Mouse (Mus musculus) thymus, postnatal 36 days (tissue): ENCODE measurements around the gene Atp1a3.

Experiments used
- DNase-seq, 2 experiments: peaks; one replicate each; pipeline ENCODE4 v3.0.0; 2022; ENCODE audit warnings: mixed read lengths in 2 of 2

The Atp1a3 gene

DNA sequence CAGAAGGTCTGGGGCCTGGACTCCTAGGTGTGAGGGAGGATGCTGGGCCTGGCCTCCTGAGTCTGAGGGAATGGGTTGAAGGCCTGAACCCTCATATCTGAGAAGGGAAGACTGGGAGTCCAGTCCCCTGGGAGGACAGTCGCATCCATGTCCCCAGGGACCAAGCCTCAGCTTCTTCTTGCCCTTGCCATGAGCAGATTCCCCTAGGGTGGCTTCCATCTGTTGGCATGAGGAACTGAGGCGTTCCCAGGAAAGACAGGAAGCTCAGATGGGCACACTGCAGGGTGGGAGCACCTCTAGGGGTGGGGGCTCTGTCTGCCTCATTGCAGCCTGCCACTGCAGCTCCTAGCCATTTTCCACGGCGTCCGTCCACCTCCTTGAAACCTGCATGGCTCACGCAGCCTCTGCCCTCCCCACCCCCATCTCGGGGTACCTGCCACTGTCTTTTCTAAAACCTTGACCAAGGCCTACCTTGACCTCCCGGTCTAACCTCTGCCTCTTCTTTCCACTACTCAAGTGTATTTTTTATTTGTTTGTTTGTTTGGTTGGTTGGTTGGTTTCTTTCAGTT is 1.9 kb downstream of the Atp1a3 start:
- DNase-seq = no peak

DNA sequence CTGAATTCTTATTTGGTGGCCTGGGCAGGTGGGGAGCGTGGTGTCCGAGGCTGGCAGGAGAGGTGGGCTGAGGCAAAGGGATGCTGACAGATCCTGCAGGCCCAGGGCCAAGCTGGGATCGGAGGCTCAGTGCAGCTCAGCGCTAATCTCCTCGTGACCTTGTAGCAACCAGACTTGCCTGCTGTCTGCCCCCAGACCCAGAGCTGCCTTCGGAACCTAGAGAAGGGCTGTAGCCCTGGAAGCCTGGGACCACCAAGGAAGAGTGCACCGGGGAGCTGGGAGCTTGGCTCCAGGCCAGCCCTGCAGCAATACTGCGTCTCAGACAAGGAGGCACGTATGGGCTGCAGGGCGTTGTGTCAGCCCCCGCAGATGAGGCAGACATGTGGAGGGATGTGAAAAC is 2.5 kb downstream of the Atp1a3 start:
- DNase-seq = no peak

DNA sequence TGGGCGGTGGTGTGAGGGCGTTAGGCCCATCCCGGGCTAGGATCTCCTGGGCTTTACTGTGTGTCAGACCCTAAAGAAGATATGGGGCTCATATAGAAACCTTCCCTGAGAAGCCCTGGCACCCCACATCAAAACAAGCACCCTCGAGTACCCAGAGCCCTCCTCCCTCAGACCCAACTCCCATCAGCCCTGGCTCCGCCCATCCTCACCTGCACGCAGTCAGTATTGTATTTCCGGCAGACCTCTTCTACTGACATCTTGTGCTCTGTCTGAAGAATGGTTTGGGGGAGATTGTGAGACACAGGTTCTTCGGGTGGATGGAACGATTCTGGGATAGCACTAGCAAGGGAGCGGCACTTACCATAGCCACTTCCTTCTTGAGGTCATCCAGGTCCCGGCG is 5.0 kb downstream of the Atp1a3 start:
- DNase-seq = peak; percentile 79 to 89

DNA sequence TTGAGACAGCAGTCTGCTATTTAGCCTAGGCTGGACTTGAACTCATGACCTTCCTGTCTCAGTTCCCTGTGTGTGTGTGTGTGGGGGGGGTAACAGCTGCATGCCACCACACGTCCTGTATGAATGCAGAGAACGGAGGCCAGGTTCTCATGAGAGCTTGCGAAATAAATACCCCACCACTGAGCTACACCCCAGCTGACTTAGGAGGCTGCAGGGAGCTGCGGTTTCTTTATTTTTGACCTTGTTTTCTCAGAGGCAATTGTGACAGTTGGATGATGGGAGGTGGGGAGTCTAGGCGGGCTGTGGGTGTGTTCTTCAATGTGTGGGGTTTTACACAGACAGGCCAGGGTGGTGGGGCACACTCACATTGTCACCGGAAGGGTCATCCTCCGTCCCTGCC is 5.5 kb downstream of the Atp1a3 start:
- DNase-seq = peak; percentile 55 to 74

DNA sequence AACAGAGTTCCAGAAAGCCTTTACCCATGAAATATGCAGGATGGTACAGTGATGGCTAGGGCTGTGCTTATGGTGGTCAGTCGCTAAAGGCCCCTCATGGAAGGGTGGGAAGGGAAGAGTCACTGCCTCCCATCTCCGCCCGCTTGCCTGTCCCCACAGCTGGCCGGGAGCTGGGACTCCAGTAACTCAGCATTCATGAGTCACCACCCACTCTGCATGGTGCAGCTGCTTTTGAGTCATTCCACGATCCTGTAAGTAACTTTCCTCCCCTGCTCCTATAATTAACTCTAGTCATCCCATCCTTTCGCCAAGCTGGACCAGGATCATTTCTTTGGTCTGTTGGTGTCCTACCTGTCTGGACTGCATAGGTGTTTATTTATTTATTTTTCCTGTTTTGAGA is 12.7 kb downstream of the Atp1a3 start:
- DNase-seq = no peak

DNA sequence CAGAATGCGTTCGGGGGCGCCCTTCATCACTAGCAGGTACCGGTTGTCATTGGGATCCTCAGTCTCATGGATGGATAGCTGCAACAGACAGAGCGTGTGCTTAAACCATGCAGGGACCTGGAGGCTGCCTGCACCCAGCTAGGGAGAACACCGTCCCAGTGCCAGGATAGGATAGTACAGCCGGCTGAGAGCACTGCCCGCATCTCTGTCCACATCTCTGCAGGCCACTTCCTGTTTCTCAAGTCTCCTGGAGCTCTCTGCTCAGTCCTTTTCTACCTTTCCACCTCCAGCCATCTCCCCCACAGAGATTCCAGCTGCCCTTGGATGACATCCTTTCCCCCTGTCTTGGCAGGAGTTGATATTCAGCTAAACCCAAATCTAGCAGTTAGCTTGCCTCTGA is 15.3 kb downstream of the Atp1a3 start:
- no peak for DNase-seq

DNA sequence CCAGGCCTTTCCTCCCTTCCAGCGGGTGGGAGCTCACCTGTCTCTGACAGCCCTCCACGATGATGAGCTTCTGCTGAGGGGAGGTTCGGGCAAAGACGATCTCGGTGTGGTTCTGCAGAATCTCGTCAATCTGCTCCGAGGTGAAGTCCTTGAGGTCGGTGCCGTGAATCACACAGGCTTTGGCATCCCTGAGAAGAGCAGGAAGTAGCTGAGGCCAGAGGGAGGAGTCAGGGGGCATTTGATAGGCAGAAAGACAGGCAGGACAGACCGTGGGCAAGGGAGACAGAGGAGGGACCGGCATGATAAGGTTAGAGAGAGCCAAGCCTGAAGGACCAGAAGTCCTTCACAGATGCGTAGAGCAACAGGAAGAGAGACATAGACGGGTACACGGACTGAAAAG is 17.8 kb downstream of the Atp1a3 start:
- DNase-seq = no peak

DNA sequence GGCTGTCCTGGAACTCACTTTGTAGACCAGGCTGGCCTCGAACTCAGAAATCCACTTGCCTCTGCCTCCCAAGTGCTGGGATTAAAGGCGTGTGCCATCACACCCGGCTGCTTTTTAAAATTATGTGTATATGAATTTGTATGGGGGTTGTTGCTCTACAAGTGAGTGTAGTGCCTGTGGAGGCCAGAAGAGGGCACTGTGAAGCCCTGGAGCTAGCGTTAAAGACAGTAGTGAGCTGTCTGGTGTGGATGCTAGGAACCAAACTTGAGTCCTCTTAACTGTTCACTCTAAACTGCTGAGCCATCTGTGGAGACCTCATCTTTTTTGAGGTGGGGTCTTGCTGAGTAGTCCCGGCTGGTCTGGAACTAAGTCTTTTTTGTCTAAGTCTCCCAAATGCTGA is 20.0 kb downstream of the Atp1a3 start:
- peak in 1 of 2 experiments; percentile 36 for DNase-seq

DNA sequence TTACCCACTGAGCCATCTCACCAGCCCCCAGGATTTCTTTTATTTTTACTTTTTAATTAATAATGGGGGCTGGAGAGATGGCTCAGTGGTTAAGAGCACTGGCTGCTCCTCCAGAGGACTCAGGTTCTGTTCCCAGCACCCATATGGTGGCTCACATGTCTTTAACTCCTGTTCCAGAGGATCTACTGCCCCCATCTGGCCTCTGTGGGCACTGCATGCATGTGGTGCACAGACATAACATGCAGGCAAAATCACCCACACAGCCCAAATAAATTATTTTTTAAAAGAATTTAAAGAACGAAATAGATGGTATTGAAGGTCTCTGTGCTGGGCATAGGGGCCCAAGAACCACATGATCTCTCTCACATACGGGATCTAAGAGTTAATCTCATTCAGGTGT is 21.5 kb downstream of the Atp1a3 start:
- DNase-seq = no peak

DNA sequence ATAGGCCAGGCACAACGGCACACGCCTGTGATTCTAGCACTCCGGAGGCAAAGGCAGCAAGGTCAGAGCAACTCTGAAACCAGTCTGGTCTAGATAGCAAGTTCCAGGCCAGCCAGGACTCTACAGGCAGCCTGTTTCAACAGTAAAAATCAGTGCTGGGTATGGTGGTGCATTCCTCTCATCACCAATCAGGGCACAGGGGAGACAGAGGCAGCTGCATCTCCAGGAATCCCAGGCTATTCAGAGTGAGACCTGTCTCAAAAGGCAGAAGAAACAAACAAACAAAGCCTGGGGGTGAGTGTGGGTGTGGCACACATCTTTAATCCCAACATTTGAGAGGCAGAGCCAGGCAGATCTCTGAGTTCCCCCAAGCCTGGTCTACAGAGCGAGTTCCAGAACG is 22.4 kb downstream of the Atp1a3 start:
- no peak for DNase-seq

DNA sequence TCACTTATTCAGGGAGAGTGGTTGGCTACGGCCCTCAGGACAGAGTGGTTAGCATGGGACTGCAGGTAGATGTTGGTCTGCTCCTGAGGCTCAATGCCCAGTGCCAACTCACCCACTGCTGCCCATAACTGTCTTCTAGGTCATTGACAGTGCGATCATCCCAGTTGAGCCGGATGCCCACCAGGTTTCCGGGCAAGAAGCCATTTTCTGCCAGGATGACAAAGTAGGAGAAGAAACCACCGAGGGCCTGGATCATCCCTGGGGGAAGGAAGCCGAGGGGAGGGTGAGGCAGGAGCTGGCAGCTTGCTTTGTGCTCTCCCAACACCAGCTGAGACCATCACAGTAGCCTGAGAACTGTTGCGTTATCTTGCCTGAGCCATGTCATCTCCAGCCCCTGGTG is 25.3 kb downstream of the Atp1a3 start:
- DNase-seq = no peak

DNA sequence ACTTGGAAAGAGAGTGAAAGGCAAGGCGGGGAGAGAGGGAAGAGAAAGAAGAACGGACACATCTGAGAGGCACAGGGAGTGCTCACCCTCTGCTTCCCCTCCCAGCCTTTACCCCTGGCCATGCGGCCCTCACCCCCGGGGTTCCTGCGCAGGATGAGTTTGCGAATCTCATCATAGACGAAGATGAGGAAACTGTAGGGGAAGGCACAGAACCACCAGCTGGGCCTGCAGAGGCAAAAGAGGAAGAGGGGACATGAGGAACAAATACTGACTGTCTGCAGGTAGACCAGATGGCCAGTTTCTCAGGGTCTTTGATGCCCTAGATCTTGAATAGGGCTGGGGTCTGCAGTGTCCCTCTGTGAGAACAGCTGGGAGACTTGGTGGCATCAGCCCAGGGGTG is 27.0 kb downstream of the Atp1a3 start:
- no peak for DNase-seq

DNA sequence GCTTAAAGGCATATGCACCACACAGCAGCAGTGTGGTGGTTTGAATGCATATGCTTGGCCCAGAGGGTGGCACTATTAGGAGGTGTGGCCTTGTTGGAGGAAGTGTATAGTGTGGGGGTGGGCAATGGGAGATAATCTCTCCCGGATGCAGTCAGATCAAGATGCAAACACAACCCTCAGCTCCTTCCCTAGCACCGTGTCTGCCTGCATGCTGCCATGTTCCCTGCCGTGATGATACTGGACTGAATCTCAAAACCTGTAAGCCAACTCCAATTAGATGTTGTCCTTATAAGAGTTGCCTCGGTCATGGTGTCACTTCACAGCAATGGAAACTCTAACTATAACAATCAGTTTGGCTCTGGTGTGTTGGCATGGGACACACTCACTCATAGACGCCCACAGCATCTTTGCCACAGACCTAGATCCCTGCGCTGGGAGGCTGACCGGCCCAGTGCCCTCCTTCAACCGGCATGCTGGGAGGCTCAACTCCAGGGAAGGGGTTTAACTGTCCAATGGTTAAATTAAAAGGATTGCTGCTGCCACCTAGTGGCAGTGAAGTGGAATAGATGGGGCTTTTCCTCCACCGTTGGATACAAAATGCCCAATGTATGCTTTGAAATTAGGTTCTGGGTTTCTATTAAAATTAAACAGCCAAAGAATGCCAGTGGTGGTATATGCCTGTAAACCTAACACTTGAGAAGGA is 30.7 kb downstream of the Atp1a3 start:
- DNase-seq = no peak

DNA sequence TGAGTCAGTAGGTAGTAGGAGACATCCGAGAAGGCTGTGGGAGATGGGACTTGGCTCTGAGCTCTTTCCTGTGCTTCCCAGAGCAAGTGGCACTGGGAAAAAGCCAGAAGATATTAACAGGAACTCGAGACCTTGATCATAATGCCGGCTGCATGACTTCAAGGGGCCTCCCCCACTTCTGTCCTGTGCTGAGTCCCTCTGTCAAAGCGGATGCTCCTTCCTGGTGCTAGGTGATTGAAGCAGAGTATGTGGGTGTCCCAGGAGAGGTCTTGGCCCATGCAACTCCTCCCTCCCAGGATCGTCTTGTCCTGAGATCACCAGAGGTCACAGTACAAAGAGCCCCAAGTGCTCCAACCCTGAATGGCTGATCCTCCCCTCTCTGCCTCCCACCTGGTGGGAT is 31.9 kb downstream of the Atp1a3 start:
- no peak for DNase-seq

DNA sequence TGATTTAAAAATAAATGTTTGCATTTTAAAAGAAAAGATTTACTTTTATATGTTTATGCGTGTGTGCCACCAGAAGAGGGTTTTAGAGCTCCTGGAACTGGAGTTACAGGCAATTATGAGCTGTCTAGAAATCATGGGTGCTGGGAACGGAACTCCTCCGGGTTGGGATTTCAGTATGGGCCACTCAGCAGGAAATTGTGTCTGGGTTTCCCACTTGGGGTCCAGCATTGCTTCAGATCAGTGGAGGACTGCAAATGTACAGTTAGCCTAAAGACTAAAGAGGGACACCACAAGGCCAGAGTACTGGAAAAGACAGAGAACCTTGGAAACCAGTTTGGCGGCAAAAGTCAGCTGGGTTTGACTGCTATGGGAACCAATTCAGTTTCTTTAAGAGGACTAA is 32.5 kb downstream of the Atp1a3 start:
- no peak for DNase-seq

DNA sequence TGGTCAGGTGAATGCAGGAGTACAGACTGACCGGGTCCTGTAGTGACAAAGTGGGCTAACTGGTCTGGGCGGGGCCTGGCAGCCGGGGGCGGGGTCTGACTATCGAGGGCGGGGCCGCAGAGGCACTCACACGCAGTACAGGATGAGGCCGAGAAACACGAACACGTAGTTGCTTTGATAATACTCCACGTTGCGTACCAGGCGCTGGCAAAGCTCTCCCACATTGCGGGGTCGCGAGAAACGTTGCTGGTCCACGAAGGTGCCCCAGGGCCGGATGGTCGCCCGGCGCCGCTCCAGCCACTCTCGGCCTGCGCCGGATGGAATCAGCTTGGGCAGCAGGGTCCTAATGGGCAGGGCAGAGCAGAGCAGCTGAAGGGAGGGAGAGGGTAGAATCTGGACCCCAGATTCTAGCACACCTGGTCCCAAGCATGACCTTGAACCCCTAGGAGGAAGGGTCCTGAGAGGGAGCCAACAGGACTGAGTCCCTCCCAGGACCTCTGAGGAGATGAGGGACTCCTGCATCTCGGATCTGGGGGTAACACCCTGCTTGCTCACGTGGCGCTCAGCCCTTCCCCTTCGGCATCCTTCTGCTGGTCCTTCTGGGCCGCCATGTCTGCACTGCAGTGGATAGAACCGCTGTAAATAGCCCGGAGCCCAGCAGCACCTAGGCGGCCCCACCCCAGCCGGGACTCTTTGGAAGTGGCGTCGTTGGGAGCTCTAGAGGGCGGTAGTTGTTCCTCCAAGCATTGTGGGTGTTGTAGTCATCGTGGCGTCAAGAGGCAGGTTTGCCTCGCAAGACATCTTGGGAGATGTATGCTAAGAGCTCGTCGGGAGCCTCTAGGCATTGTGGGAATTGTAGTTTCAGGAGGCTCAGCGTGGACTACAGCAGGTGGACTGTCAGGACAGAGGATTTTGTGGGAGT is 33.5 kb downstream of the Atp1a3 start, which contains the start of gene Rabac1:
TSS of gene Rabac1 (minus strand) at position 783 of the 922 bp plus-strand sequence.
- peak; percentile 89 to 90 for DNase-seq

DNA sequence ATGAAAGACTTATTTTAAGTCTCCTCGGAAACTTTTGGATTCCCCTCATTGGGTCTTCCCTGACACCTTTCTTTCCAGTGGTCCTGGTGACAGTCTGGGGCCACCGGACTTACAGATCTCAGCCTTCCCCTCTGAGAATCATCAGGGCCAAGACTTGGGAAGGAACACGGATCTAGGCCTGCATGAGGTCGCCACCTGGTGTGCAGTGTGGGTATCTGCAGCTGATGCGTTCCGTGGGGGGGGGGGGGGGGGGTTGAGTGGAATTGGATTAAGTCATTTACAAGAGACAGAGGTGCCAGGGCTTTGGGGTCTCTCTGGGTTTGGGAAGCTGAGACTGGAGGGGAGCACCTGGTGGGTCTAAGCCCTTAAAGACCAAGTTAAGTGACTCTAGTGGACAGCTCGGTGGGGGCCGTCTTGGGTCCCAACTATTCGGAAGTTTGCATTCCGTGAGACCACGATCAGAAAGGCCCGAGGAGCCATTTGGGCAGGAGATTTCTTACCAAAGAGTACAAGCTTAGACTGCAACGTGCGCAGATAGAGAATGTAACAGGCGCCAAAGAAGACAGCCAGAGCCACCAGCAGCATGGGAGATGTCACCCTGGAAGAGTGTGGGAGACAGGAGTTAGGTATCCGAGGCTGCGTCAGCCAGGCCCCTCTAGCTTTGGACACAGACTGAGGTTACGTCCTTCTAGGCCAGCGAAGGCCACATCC is 34.3 kb downstream of the Atp1a3 start:
- DNase-seq = peak in 1 of 2 experiments; percentile 43

DNA sequence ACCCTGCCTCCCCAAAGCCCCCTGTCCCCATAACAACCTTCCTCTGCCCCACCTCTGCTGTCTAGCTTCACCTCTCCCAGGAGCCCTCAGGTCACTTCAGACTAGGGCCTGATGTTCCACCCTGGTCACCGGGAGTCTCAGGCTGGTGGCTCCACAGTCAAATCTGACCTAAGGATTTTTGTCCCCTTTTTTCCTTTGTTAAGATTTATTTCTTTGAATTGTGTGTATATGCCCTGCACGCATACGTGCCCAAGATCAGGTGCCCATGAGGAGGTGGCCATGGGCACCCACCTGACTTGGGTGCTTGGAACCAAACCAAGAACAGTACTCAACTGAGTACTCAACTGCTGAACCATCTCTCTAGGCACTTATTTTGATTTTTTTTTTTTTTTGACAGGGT is 35.4 kb downstream of the Atp1a3 start:
- no peak for DNase-seq

DNA sequence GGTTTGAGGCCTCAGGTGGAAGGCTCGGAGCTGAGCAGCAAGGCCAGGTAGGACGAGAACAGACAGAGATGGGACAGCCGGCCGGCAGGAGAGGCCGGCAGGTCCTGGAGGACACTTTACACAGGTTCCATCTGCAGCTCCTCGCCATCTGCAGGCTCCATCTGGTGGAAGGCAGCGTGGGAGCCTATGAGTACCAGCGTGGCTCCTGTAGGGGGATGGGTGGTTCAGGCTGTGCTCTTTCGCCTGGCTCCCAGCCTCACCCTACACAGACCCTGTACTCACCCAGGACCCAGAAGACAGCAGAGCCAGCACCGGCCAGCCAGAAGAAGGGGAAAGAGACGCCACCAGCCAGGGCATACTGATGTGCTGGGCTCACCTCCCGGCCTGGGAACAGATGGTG is 36.0 kb downstream of the Atp1a3 start:
- no peak for DNase-seq

DNA sequence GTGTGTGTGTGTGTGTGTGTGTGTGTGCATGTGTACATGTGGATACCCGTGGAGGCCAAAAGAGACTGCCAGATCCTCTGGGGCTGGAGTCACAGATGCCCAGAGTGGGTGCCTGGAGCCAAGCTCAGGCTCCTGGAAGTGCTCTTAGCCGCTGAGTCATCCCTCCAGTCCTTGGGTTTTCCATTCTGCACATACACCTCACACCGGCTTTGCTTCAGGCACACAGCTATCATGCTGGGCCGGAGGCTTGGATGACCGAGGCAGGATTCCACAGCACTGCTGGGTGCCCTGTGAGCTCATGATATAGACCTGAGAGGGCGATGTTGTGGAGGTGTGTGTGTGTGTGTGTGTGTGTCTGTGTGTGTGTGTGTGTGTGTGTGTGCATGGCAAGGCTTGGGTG is 37.3 kb downstream of the Atp1a3 start:
- no peak for DNase-seq

DNA sequence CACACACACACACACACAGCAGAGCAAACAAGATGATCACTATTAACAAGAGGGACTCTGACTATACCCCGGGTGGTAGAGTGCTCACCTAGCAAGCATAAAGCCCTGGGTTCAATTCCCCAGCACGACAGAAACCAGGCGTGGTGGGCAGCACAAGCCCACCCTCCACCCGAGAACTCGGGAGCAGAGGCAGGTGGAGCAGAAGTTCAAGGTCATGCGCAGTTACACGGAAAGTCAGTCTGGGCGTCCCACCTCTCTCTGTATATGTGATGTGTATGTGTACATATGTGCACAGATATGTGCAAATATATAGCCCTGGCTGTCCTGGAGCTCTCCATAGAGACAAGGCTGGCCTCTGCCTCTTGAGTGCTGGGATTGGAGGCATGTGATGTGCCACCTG is 37.8 kb downstream of the Atp1a3 start:
- no peak for DNase-seq

DNA sequence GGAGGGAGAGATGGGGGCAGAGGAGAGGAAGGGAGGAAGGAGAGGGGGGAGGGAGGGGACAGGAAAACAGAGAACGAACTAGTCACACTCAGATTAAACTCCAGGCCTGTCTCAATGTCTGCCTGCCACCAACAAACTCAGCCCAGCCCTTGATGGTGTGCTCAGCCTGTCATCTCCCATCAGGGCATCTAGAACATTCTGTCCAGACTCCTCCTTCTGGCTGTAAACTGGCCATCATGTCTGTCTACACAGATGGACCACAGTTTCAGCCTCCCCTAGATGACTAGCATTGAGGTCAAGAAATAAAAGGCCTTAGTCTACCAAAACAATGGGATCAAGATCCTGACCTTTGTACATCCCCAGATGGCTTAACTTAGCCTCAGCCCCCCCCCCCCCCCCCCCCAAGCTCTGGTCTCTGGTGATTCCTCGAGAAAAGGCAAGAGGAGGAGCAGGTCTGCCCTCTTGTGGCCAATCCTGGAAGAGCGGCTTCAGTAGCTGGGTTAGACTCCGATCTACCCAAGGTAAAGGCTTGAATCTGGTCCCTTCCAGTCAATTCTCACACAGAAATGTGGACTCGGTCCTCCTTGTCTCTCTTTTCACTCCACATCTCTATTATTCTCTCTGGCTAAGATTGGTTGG is 40.7 kb downstream of the Atp1a3 start:
- peak; percentile 77 to 82 for DNase-seq

DNA sequence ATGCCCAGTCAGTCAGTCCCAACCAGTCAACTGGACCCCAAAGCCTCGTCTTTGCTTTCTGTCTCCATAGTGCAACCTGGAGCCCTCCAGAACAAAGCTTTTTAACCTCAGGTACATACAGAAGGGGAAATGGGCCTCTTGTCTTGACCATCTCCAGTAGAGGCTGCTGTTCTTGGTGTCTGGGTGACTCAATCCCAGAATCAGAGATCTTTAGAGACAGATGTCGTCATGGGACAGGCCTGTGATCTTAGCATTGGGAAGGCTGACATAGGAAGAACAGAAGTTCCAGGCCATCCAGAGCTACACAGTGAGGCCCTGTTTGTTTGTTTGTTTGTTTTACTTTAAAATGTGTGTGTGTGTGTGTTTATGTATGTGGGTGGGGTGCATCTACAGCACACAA is 41.5 kb downstream of the Atp1a3 start:
- no peak for DNase-seq
